Mouse (Mus musculus) urinary bladder, postnatal 36 days (tissue): ENCODE data around the gene Cnpy2.

Experiments used
- DNase-seq, 2 experiments: peaks; one replicate each; pipeline ENCODE4 v3.0.0; 2022; ENCODE audit warnings: low spot score in 2 of 2, mixed read lengths in 1 of 2

Cnpy2 gene

DNA sequence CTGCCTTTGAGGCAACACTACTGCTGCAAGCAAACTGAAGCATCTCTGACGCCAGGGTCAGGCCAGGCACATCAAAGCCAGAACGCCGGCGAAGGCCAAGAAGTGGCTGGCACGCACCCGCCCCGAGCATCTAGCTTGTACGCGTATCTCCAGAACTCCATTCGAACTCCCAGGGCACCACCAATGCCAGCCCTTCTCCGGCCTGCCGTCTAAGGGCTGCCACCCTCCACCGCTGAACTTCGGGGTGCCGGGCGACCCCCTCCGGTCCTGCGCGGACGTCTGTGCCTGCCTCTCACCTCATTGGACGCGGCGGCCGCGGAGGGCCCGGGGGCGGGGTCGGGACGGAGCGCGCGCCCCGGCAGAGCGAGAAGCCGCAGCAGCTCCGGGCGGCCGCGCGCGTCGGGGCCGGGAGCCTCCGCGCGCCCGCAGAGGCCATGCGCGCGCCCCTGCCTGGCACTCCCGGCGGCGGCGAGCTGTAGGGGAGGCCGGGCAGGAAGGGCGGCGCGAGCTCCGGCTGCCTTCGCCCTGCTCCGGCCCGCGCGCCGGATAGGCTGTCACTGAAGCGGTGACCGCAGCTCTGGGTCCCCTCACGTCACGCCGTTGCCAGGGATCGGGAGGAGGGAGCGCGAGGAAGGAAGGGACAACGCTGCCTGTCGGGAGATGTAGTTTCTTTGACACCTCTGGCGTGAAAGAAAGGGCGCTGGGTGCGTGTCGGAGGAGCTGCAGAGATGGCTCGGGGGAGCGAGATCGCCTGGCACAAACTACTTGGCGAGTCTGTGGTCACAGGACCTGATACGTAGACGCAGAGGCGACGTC lies 46.4 kb downstream of the Cnpy2 start, which contains the start of gene Coq10a:
Coq10a (minus strand) TSS at position 596 of the 816 bp plus-strand sequence.
- DNase-seq: peak; percentile 81 to 91

DNA sequence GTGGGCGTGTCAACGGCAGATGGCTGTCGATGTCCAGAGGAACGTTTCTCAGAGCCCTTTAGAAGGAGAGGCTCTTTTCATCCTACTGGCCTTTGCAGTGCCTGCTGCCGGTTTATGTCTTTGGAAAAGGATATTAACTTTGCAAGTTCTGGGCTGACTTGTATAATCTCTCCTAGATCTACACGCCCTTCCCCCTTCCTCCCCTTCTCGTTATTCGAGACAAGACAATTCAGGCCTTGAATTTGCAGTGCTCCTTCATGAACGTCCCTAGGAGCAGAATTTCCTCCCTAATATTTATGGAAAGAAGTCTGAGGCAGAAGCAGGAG lies 46.9 kb downstream of the Cnpy2 start:
- DNase-seq: no peak

DNA sequence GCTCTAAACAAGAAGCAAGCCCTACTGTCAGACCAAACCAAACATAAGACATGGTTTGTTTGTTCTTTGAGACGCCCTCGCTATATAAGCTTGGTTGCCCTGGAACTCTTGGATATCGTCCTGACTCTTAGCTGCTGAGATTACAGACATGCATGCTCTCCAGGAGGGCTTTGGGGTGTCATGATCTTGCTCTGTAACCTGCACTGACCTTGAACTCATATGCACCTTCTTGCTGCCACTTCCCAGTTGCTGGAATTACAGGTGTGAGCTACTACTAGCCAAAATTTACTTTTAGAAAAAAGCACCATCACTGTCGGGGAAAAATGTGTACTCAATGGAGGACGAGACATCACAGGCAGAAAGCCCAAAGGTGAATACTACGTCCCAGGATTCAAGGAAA lies 47.3 kb downstream of the Cnpy2 start:
- no peak for DNase-seq

DNA sequence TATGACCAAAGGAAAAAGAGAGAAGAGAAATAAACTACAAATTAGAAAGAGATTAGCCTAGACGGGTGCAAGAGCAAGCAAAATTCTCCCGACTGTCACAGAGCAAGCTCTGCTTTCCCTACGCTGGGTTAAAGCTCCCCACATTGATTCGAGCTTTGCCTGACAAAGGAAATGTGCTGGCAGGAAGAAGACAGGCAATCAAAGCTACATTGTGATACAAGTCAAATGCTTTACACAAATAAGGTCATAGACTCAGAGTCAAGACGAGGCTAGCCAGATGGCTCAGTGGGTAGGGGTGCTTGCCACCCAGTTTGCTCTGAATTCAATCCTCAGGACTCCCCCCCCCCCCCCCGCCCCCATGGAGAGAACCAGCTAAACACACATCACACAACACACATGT lies 47.8 kb downstream of the Cnpy2 start:
- no peak for DNase-seq

GRCm38 (mm10) chr10:128370601-128371000 lies 48.3 kb downstream of the Cnpy2 start:
- no peak for DNase-seq

- no peak for DNase-seq
Measured at GRCm38 (mm10) chr10:128372142-128372541, 49.9 kb downstream of the Cnpy2 start.

DNA sequence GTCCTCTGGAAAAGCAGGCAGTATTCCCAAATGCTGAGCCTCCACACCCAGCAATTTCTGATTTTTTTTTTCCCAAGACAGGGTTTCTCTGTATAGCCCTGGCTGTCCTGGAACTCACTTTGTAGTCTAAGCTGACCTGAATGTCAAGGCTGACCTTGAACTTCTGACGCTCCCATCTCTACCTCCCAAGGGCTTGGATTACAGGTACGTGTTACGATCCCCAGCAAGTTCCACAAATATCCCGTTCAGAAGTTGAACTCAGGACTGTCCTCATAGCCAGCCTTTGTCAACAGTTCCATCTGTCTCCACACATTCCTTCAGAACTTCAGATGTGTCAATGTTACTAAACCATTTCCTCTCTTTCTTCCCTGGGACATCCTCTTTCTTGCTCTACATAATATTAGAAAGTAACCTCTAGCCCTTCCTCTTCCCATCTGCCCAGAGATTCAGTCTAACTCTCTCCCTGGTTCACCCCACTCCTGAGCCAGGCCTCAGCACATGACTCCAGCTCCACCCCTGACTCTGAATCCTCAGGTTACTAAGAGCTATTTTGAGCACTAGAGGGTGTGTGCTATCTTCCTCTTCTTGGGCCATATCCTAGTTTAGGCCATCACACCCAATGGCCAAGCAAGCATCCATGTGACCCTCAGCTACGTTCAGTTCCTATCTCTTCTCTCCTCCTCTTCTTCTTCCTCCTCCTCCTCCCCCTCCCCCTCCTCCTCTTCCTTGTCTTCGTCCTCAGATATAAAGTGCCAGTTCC lies 50.9 kb downstream of the Cnpy2 start:
- no peak for DNase-seq

- DNase-seq: no peak
Measured at GRCm38 (mm10) chr10:128374393-128374792, 52.1 kb downstream of the Cnpy2 start.

DNA sequence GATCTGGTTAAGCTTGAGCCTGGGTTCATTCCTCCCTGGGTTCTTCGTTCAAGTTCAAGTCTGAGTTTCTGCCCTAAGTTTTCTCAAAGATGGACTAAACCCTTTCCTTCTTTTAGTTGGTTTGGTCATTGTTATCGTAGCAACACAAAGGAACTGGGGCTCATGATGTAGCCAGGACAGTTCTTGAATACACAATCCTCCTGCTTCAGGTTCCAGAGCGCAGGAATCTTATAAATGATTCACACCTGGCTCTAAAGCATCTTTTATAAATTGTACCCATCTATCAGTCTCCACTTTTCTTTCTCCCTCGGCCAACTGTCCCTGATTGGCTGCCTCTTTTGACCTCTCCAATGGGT lies 53.8 kb downstream of the Cnpy2 start:
- DNase-seq: no peak

GRCm38 (mm10) chr10:128376455-128377211 lies 54.4 kb downstream of the Cnpy2 start, which contains the start of gene Ankrd52:
Gene Ankrd52 (plus strand): TSS chr10:128377115.
- DNase-seq: peak; percentile 84 to 85
